Mouse (Mus musculus): ENCODE measurements at regions not wholly inside any gene's neighbourhood (a gene's known extent, or its start where the extent isn't known, plus 50 kb on each side); places are given as distances from the start of the nearest gene placed in this dataset.

DNA sequence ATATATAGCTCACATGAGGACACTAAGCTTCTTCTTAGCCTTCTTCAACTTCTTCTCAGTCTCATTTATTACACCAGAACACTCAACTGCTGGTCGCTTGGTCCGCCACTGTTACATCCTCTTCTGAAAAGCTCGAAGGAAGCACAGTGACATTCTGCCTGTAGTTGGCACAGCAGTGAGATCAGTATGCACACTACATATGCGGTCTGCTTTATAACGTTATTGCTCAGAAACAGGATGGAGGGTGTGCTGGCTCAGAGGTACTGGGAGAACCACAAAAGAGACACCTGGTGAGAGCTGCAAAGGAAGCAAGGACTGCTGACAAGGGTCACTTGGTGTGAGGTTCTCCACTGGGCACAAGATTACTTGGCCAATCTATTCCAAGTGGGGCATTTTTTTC lies 179.5 kb downstream of the Ets1 start:
- DNase-seq (ENCODE audit: low spot score in 2 of 2): no peak

DNA sequence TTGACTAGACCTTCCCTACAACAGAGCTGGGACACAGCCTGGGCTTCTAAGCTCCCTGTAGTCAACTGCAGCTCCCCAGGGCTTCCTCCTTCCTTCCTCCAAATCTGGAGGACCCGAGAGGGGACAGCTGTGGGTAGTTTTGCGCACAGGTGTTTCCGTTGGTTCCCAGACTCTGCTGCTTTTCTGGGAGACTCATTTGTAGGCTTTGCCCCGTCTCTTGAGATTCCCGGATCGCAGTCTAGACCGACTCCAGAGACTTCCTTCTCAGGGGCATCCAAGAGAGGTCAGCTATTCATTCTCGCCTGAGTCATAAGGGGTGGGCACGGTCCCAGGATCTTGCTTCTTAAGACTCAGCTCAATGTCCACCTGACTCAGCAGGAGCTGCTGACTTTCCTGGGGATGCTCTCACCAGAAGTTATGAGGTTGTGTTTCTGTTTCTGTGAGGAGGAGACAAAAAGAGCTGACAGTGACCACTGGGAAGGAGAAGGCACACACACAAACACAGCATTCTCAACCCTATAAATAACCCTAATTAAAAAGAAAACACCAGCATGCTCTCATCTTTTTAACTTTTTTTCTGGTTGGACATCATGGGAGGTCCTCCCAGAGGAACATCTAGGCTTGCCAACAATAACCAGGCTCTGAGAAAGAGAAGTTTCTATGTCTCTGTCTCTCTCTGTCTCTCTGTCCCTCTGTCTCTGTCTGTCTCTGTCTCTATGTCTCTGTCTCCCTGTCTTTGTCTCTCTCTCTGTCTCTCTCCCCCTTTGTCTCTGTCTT lies 180.8 kb downstream of the Ets1 start:
- DNase-seq (ENCODE audit: low spot score in 2 of 2): no peak

DNA sequence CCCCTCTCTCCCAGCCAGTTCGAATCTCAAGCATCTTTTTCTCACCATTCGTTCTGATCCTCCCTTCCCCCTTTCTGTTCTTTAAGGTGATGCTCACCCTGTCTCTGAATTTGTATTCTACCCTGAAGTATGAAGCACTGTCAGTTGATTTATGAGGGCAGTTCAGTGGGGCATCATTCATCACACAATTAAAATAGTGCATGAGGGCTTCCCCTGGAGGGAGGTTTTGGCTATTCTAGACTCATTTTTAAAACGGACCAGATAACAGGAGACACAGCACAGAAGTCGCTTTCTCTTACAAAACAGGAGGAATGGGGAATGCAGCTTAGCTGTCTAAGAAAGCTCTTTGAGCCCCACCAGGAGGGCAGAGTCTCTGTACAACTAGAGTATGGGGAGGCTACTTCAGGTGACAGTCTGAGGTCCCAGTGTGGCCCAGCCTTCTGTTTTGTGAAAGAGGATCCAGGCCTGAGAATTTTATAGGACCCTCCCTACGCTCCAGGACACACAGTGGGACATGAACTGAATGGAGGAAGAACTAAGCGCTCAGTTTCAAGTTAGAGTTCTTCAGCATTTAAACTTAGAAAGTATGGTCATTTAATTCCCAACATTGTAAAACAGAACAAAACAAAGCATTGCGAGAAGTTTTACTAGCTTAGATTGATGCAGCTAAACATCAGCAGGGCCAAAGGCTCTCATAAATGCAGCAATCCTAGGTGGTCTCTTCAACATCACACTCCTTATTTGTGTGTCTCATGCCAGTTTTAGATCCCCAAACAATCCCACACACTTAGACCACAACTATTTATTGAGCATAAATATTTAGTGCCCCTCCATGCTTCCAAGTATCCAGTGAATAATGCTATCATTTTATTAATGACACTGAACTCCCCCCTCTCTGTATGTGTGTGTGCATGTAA lies 181.7 kb downstream of the Ets1 start:
- no peak for DNase-seq (ENCODE audit: low spot score in 2 of 2)

DNA sequence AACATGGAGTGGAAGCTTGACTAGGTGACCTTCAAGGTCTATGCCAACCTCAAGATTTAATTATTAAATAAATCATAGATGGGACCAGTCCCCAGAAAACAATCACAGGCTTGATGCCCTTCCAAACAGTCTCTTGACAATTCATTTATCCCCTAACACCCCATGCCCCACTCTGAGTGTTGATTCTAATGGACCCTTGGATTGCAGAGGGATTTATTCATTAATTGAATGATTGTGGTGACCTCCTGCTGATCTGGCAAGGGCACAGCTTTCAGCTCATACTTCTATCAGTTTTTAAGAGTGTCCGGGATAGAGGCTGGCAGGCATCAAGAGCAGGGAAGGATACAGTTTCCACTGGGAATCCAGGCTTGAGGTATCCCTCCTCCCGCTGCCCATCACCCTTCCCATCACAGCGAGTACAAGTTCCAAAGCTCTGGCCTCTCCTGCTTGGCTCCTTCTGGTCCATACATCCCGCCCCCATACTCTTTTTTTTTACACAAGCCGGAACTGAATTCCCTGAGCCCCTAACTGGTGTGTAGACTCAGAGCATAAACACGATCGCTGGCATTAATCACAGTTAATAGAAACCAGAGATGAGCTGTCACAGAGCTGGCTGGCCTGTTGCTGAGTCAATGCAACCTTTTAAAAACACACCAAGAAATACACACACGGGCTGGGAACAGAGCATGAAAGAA lies 187.6 kb downstream of the Ets1 start:
- DNase-seq (ENCODE audit: low spot score in 2 of 2): no peak

DNA sequence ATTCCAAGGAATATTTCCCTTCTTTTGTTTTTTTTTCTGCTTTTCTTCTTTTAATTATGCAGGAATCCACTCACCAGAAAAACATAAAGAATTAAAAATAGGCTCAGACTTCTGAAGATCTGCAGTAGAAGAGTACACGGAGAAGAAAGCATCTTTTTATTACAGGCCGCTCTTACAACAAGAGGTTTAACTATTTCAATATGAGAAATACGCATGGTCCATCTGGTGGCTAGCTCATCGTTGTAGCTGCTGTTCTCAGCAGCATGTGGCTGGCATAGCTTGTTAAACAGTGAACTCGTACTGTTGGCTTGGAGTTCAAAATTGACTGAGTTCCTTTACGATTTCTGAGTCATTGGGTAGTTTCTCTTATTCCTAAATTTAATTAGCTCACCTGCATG lies 188.1 kb downstream of the Ets1 start:
- no peak for DNase-seq (ENCODE audit: low spot score in 2 of 2)

DNA sequence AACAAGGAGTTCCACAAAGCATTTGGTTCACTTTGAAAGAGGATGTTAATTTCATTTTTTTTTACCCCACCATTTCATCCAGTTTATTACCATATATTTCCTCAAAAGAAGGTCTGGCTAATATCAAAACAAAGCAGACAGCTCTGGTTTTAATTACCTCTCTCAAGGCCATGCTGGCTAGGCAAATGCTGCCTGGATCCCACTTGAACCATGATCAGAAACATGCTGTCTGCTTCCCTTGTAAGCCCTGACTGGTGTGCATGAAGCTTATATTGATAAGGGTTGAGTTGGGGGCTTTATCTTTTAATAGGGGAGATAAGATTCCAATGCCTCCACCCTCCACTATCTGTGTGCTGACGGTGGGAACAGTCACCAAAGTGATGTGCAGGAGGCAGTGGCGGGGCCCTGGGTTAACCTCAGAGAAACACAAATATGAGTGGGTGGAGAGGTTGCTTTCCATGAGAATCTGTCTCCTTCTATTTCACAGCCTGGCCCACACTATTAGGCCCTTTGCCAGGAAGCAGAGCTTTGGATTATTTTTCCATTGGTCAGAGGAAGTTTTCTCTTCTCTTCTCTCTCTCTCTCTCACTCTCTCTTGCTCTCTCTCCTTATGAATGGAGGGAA lies 194.4 kb downstream of the Ets1 start:
- DNase-seq (ENCODE audit: low spot score in 2 of 2): no peak

DNA sequence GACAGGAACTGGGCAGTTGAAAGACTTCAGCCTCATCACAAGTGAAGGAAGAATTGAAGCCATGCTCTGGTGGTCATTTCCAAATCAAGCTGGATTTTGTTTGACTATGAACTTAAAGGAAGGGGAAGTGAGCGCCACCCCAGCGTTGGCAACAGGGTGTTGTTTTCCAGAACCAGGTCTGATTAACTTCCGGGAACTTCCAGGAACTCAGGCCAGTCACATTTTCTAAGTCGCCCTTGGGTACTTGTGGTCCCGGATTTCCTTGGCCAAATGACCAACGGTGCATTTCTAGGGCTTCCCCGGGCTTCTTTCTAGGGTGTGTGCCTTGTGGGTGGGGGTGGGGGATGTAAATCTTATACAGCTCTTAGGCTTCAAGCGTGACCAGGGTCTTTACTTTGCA lies 197.4 kb downstream of the Ets1 start:
- DNase-seq (ENCODE audit: low spot score in 2 of 2): no peak

DNA sequence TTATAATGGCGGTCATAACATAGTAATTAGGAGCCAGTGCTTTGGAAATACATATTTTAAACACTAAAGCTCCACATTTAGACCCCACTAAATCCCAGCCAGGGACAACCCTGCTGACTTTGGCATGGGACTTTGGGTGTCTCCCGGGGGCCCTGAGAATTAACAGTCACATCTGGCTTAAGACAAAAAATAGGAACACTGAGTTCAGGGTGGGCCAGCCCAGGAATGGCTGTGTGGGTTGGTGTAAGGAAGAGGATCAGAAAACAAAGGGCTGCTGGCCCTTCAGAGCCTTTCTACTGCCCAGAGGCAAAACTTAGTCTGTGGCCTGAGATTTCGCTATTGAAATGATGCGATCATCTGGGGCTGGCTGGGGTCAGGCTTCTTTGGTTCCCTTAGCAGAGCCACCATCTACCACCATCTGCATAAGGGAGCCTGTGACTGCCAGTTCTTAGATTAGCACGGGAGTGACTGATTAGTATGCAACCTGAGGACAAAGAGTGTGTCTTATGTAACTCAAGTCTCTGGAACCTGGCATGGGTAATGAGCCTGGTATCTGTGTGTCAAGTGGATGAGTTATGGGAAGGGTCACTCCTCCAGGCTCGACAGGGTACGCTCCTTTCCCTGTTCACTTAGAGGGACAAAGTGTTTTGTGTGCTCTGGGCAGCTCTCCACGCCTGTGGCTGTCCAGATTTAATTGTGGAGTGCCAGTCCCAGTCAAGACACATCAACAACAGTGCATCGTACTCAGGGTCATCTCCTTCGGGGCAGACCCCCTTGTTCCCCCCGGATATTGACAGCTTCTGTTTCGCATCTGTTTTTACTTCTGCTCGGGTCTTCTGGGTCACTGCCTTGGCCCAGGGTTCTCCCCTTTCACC lies 199.0 kb downstream of the Ets1 start:
- DNase-seq (ENCODE audit: low spot score in 2 of 2): no peak

DNA sequence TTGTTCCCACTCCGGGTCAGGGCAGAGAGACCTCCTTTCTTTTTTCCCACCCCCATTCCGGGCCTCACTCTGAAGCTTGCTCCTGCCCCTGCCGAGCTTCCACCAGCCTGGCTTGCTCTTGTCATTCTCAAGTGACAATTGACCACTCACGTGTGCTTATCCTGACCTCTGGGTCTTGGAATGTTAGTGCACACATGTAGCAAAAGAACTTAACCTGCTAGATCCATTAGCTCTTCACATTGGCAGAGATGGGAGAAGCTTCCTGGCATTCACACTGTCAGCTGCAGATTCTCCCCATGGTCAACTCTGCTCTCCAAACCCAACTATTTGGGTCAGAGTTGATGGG lies 199.6 kb downstream of the Ets1 start:
- no peak for DNase-seq (ENCODE audit: low spot score in 2 of 2)

DNA sequence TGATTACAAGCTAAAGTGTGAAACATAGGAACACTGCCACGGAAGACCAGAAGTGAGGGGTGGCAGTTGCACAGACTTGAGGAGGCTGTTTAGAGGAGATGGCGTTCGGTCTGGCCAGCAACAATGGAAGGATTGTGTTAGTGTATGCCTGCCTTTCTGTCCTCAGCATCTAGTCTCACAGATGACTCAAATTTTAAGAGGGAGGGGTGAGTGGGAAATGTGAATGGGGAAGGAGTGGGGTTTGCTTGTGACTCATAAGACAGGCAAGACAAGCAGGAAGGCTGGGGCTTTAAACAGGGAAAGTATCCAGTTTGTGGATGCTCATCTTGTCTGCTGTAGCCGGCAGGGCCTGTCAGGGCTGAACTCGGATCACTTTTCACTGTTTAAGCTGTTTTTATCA lies 200.3 kb downstream of the Ets1 start:
- no peak for DNase-seq (ENCODE audit: low spot score in 2 of 2)

DNA sequence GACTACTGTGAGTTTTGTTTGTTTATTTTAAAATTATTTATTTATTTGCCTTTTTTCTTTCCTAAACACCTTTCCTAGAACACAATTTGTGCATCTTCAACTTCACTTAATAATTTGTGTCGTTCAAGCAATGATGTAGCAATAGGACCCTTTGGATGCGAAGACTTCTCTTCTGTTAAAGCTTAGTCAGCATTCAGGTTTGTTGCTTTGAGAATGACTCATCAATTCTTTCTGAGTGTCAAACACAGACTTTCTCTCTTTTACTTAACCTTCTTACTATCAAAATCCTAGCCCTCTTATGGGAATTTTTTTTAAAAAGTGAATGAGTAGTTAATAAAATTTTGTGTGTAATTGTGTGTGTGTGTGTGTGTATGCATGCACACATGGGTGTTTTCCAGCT lies 211.3 kb downstream of the Ets1 start:
- DNase-seq (ENCODE audit: low spot score in 2 of 2): no peak

DNA sequence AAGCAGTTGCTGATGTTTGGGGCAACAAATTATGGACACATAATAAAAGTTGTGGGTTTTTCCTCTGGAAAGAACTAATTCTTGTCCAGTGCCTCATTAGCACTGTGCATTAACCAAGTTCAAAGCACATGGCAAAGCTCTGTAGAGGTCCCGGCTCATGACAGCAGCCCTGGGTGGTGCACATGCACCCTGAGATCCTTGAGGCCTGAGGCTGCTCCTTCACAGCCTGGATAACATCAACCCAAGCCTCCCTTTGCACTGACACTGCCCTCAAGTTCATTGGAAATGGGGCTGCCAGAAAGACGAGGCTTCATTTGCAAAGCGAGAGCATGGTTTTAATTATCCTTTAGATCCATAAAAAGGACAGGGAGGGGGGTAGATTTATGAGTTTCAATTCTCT lies 216.3 kb downstream of the Ets1 start:
- no peak for DNase-seq (ENCODE audit: low spot score in 2 of 2)

DNA sequence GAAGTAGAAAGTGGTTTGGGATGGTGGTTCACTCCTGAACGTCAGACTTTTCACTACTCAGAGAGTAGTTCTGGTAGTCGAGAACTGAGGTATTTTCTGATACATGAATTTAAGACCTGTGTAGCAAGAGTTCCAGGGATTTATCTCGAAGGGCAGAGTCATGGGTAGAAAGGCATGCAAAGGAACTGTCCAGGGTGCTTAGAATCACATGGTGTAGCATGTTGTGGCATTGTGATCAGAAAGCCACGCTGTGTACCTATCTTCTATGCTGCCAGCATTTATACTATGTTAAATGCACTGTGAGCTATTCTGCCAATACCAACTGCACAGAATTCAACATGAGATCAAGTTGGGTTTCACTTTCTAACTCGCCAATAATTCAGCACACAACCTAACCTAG lies 227.3 kb downstream of the Ets1 start:
- DNase-seq (ENCODE audit: low spot score in 2 of 2): no peak

DNA sequence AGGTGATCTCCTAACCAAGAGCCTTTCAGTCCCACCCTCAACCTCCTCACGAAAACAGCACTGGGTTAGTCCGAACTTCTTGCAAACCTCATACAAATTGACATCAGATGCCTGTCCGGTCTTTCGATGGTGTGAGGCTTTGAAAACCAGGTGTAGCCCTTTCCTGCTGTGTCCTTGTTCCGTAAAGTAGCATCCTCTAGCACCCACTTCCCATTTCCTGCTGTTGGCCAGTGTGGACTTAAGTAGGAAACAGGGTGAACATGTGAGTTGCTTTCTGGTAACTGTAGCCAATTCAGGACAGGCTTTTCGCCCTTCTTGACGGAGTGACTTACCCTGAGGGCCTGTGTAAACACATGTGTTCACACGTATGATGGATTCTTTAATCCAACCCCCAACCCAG lies 232.9 kb downstream of the Ets1 start:
- DNase-seq (ENCODE audit: low spot score in 2 of 2): no peak

DNA sequence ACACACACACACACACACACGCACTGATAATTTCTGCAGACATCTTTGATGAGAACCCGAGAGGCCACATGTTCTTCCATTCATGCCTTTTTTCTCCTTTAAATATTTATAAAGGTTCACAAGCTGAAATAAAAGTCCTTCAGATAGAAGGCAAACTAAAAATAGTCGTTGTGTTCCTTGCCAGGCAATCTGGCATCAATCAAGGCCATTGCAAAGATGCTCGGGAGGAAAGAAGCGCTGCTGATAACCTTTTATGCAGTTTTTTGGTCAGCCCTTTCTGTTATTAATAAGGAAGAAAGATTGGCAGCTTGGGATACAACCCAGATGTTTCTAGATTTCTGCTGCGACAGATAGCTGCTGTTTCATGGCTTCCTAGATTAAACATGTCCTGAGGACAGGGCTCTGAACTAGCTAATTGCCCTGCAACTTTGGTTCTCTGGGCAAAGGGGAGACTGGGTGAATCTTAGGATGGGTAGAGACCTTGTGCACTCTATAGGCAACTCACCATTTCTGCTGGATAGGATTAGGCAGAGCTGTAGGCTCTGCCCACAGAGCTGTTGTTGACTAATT lies 238.4 kb downstream of the Ets1 start:
- DNase-seq (ENCODE audit: low spot score in 2 of 2): no peak

DNA sequence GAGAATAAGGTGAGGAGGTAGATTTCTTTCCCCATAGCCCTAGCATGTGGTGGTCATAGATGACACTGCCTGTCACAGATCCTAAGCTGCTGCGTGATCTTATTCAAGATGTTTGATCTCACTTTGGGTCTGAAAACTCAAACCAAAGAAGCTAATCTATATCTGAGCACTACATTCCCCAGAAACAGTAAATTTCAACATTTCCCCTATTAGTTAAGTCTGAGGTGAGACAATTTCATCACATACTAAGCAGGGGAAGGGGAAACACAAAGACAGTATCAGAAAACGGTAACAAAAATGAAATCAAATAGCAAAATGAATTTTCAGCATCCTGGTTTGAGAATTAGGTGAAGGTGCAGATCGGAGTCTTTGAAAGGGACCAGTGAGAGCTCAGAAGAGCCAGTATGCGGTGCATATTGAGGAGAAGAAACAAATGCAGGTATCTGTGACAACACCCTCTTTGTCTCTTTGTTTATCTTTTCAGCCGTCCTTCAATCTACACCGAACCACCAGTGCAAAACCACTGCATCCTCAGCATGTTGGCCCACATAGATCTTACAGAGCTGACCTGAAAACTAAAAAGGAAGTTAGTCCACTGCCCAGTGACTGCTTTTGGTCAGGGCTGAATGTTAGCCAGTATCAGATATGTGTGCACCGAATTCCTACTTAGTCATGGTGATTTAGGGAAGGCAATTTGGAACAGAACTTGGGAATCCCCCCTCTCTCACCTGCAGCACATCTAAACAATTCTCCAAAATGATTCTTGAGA lies 247.0 kb downstream of the Ets1 start:
- no peak for DNase-seq (ENCODE audit: low spot score in 2 of 2)

DNA sequence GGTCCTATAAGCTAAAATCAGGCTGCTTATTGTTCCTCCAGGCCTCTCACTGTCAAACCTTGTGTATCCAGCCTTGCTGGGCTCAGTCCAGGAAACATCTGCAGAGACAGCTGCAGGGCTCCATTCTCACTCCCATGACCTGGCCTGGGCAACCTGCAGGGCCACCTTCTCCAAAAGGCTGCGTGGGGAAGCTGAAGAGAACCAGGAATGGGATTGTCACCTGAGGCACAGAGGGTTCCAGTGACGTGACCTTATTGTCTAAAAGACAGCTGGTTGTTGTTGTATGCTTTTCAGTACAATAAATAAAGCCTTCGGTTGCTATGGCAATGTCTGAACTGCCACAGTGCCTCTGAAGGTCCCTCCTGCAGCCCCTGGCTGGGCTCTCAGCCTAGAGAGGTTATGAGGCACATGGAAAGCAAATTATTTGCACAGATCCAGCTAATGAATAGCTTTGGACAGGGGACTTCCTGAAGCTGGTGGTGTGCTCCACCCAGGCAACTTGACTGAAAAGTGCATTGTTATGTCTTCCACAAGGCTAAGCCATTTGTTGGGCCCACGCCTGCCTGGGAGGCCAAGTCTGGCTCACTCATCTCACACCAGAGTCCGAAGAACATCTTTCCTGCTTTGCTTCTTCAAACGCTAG lies 250.1 kb downstream of the Ets1 start:
- no peak for DNase-seq (ENCODE audit: low spot score in 2 of 2)

DNA sequence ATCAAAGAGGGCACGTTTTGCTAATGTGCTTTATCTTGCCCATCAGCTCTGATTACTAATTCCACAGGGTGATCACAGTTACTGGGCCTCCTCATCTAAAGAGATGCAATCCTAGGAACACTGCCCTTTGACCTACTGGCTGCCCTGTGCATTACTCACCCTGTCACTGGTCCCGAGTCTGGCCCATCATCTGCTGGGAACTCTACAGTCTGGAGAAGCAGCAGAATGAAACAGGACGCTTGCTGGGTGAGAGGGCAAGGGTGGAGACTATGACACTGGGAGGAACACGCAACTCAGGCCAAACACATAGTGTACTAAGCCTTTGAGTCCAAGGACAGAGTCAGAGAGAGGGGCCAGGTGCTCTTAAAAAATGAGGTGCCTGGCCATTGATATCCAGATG lies 263.8 kb downstream of the Ets1 start:
- no peak for DNase-seq (ENCODE audit: low spot score in 2 of 2)

DNA sequence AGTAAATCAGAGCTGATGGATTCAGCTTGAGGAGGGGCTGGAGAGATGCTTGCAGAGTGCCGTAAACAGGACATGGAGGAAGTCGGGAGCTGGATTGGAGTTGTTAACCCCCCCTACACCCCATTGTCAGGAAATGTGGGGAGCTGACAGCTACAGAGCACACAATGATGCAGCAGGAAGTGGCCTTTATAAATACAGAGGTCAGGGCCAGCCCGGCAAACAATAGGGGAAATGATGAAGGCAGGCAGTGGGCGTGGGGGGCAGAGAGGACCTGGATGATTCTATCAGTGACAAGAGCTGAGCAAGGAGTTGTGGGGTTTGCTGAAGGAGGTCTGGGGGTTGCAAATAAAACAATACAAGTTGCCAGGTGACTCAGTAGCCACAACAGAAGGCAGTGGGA lies 265.3 kb downstream of the Ets1 start:
- no peak for DNase-seq (ENCODE audit: low spot score in 2 of 2)
